Mouse (Mus musculus): Measurements from ENCODE around the gene Gm20388. TPM values are rescaled to one million over a fixed set of nuclear protein-coding genes. Genes with fewer than 3 reads are reported as not detected.

Gene Gm20388
- polyA plus RNA-seq, 1 experiment from 2014 or later, result not detected

- Histone ChIP-seq H3K9ac (ENCODE audit: low read length) (no peak overlapping the region), H3K36me3 (ENCODE audit: control insufficient read depth, insufficient read depth, low read length) (no peaks in the 10 kb centered on the region), H3K4me2 (ENCODE audit: low read length) (no peak overlapping the region), H3K27me3 (ENCODE audit: control insufficient read depth, insufficient read depth, low read length) (no peaks in the 10 kb centered on the region; the same call in 1 of the 2 replicates), H3K27ac (replicated peaks in 1 of 2; ENCODE audit: control insufficient read depth in 1 of 2, insufficient read depth in 1 of 2, low read depth in 2 of 2, low read length in 2 of 2) (peak overlapping the region; percentile 21 to 30; a peak in 2 of 4 replicates), H3K4me1 (ENCODE audit: control insufficient read depth in 2 of 2, insufficient read depth in 2 of 2, low read length in 2 of 2) (peaks cover 6 to 14% of the 10 kb centered on the region in 2 experiments; a peak in 3 of 4 replicates), H3K4me3 (ENCODE audit: control insufficient read depth in 1 of 2, insufficient read depth in 1 of 2, low read depth in 1 of 2, low read length in 2 of 2) (no peak overlapping the region), H3K9me3 (ENCODE audit: control insufficient read depth, low read length) (no peaks in the 10 kb centered on the region)
- 60% methylated on average over 7 of the region's 7 CpGs for WGBS
- no peak for ATAC-seq (ENCODE audit: insufficient number of reproducible peaks, insufficient read depth, low FRiP score, low read depth)
Measured at GRCm38 (mm10) chr8:121201651-121202050, 1291.0 kb downstream of the Gm20388 start.

- no peak overlapping the region for H3K9ac ChIP-seq (ENCODE audit: low read length)
- H3K4me3 ChIP-seq (ENCODE audit: control insufficient read depth in 1 of 2, insufficient read depth in 1 of 2, low read depth in 1 of 2, low read length in 2 of 2), result no peak overlapping the region
- peaks cover 6 to 14% of the 10 kb centered on the region in 2 experiments; a peak in 3 of 4 replicates for H3K4me1 ChIP-seq (ENCODE audit: control insufficient read depth in 2 of 2, insufficient read depth in 2 of 2, low read length in 2 of 2)
- ATAC-seq (ENCODE audit: insufficient number of reproducible peaks, insufficient read depth, low FRiP score, low read depth), result no peak
- WGBS, result 74% methylated on average over 19 of the region's 19 CpGs
- H3K27me3 ChIP-seq (ENCODE audit: control insufficient read depth, insufficient read depth, low read length), result no peaks in the 10 kb centered on the region; the same call in 1 of the 2 replicates
- H3K4me2 ChIP-seq (ENCODE audit: low read length), result no peak overlapping the region
- H3K9me3 ChIP-seq (ENCODE audit: control insufficient read depth, low read length), result no peaks in the 10 kb centered on the region
- no peak overlapping the region for H3K27ac ChIP-seq (replicated peaks in 1 of 2; ENCODE audit: control insufficient read depth in 1 of 2, insufficient read depth in 1 of 2, low read depth in 2 of 2, low read length in 2 of 2)
- H3K36me3 ChIP-seq (ENCODE audit: control insufficient read depth, insufficient read depth, low read length), result no peaks in the 10 kb centered on the region
Measured at GRCm38 (mm10) chr8:121203612-121204376, 1293.2 kb downstream of the Gm20388 start.

- Histone ChIP-seq H3K36me3 (ENCODE audit: control insufficient read depth, insufficient read depth, low read length) (no peaks in the 10 kb centered on the region), H3K4me1 (ENCODE audit: control insufficient read depth in 2 of 2, insufficient read depth in 2 of 2, low read length in 2 of 2) (no peaks in the 10 kb centered on the region), H3K4me2 (ENCODE audit: low read length) (no peak overlapping the region), H3K9me3 (ENCODE audit: control insufficient read depth, low read length) (no peaks in the 10 kb centered on the region), H3K27me3 (ENCODE audit: control insufficient read depth, insufficient read depth, low read length) (no peaks in the 10 kb centered on the region; the same call in 1 of the 2 replicates), H3K4me3 (ENCODE audit: control insufficient read depth in 1 of 2, insufficient read depth in 1 of 2, low read depth in 1 of 2, low read length in 2 of 2) (no peak overlapping the region), H3K9ac (ENCODE audit: low read length) (no peak overlapping the region), H3K27ac (replicated peaks in 1 of 2; ENCODE audit: control insufficient read depth in 1 of 2, insufficient read depth in 1 of 2, low read depth in 2 of 2, low read length in 2 of 2) (no peak overlapping the region)
- ATAC-seq (ENCODE audit: insufficient number of reproducible peaks, insufficient read depth, low FRiP score, low read depth), result no peak
- 70% methylated on average over 2 of the region's 2 CpGs for WGBS
Measured at GRCm38 (mm10) chr8:121207171-121207570, 1296.5 kb downstream of the Gm20388 start.

GRCm38 (mm10) chr8:121210627-121211026 is 1300.0 kb downstream of the Gm20388 start:
- H3K9me3 ChIP-seq (ENCODE audit: control insufficient read depth, low read length), result peaks cover 4% of the 10 kb centered on the region; the same call in 1 of the 2 replicates
- H3K4me1 ChIP-seq (ENCODE audit: control insufficient read depth in 2 of 2, insufficient read depth in 2 of 2, low read length in 2 of 2), result no peaks in the 10 kb centered on the region
- H3K4me2 ChIP-seq (ENCODE audit: low read length), result no peak overlapping the region
- no peak overlapping the region for H3K9ac ChIP-seq (ENCODE audit: low read length)
- H3K27me3 ChIP-seq (ENCODE audit: control insufficient read depth, insufficient read depth, low read length), result no peaks in the 10 kb centered on the region
- ATAC-seq (ENCODE audit: insufficient number of reproducible peaks, insufficient read depth, low FRiP score, low read depth), result no peak
- H3K36me3 ChIP-seq (ENCODE audit: control insufficient read depth, insufficient read depth, low read length), result no peaks in the 10 kb centered on the region
- H3K4me3 ChIP-seq (ENCODE audit: control insufficient read depth in 1 of 2, insufficient read depth in 1 of 2, low read depth in 1 of 2, low read length in 2 of 2), result no peak overlapping the region
- 74% methylated on average over 3 of the region's 3 CpGs for WGBS
- H3K27ac ChIP-seq (replicated peaks in 1 of 2; ENCODE audit: control insufficient read depth in 1 of 2, insufficient read depth in 1 of 2, low read depth in 2 of 2, low read length in 2 of 2), result no peak overlapping the region

GRCm38 (mm10) chr8:121213236-121213635 is 1302.6 kb downstream of the Gm20388 start:
- 41% methylated on average over 15 of the region's 15 CpGs for WGBS

GRCm38 (mm10) chr8:121213651-121214050 is 1303.0 kb downstream of the Gm20388 start:
- peaks cover 4% of the 10 kb centered on the region; the same call in 1 of the 2 replicates for H3K9me3 ChIP-seq (ENCODE audit: control insufficient read depth, low read length)
- ATAC-seq (ENCODE audit: insufficient number of reproducible peaks, insufficient read depth, low FRiP score, low read depth), result no peak
- WGBS, result 63% methylated on average over 7 of the region's 10 CpGs
- no peaks in the 10 kb centered on the region for H3K27me3 ChIP-seq (ENCODE audit: control insufficient read depth, insufficient read depth, low read length)
- H3K4me2 ChIP-seq (ENCODE audit: low read length), result no peak overlapping the region
- no peaks in the 10 kb centered on the region for H3K4me1 ChIP-seq (ENCODE audit: control insufficient read depth in 2 of 2, insufficient read depth in 2 of 2, low read length in 2 of 2)
- no peak overlapping the region for H3K9ac ChIP-seq (ENCODE audit: low read length)
- no peak overlapping the region for H3K27ac ChIP-seq (replicated peaks in 1 of 2; ENCODE audit: control insufficient read depth in 1 of 2, insufficient read depth in 1 of 2, low read depth in 2 of 2, low read length in 2 of 2)
- no peaks in the 10 kb centered on the region for H3K36me3 ChIP-seq (ENCODE audit: control insufficient read depth, insufficient read depth, low read length)
- no peak overlapping the region for H3K4me3 ChIP-seq (ENCODE audit: control insufficient read depth in 1 of 2, insufficient read depth in 1 of 2, low read depth in 1 of 2, low read length in 2 of 2)

More at GRCm38 (mm10) chr8:121213236-121213635, 1302.6 kb downstream of the Gm20388 start:
- Histone ChIP-seq H3K9me3 (ENCODE audit: control insufficient read depth, low read length) (peaks cover 4% of the 10 kb centered on the region; the same call in 1 of the 2 replicates), H3K4me1 (ENCODE audit: control insufficient read depth in 2 of 2, insufficient read depth in 2 of 2, low read length in 2 of 2) (no peaks in the 10 kb centered on the region), H3K27ac (replicated peaks in 1 of 2; ENCODE audit: control insufficient read depth in 1 of 2, insufficient read depth in 1 of 2, low read depth in 2 of 2, low read length in 2 of 2) (no peak overlapping the region), H3K36me3 (ENCODE audit: control insufficient read depth, insufficient read depth, low read length) (no peaks in the 10 kb centered on the region), H3K27me3 (ENCODE audit: control insufficient read depth, insufficient read depth, low read length) (no peaks in the 10 kb centered on the region), H3K9ac (ENCODE audit: low read length) (no peak overlapping the region), H3K4me3 (ENCODE audit: control insufficient read depth in 1 of 2, insufficient read depth in 1 of 2, low read depth in 1 of 2, low read length in 2 of 2) (no peak overlapping the region), H3K4me2 (ENCODE audit: low read length) (no peak overlapping the region)
- ATAC-seq (ENCODE audit: insufficient number of reproducible peaks, insufficient read depth, low FRiP score, low read depth), result no peak

- ATAC-seq (ENCODE audit: insufficient number of reproducible peaks, insufficient read depth, low FRiP score, low read depth), result no peak
- peaks cover 4% of the 10 kb centered on the region; the same call in 1 of the 2 replicates for H3K9me3 ChIP-seq (ENCODE audit: control insufficient read depth, low read length)
- H3K36me3 ChIP-seq (ENCODE audit: control insufficient read depth, insufficient read depth, low read length), result no peaks in the 10 kb centered on the region
- WGBS, result 83% methylated on average over 10 of the region's 10 CpGs
- no peak overlapping the region for H3K9ac ChIP-seq (ENCODE audit: low read length)
- H3K4me1 ChIP-seq (ENCODE audit: control insufficient read depth in 2 of 2, insufficient read depth in 2 of 2, low read length in 2 of 2), result peaks cover under 1 to 3% of the 10 kb centered on the region in 2 experiments; a peak in 2 of 4 replicates
- no peaks in the 10 kb centered on the region for H3K27me3 ChIP-seq (ENCODE audit: control insufficient read depth, insufficient read depth, low read length)
- H3K27ac ChIP-seq (replicated peaks in 1 of 2; ENCODE audit: control insufficient read depth in 1 of 2, insufficient read depth in 1 of 2, low read depth in 2 of 2, low read length in 2 of 2), result no peak overlapping the region
- H3K4me3 ChIP-seq (ENCODE audit: control insufficient read depth in 1 of 2, insufficient read depth in 1 of 2, low read depth in 1 of 2, low read length in 2 of 2), result no peak overlapping the region
- no peak overlapping the region for H3K4me2 ChIP-seq (ENCODE audit: low read length)
Measured at GRCm38 (mm10) chr8:121214975-121215374, 1304.3 kb downstream of the Gm20388 start.

Measured in heart, embryonic 14.5 days (tissue).